Mouse (Mus musculus): ENCODE data around the gene Adamts6. TPM values are rescaled to one million over a fixed set of nuclear protein-coding genes. Genes with fewer than 3 reads are reported as not detected.

Gene Adamts6
- 3.8 and 4.2 TPM in 2 replicates for total RNA-seq (2021)
- long read RNA-seq, partial matches to known transcripts, result 0 of 1 reads
- long read RNA-seq, other reads (novel, unspliced or antisense), result 1 of 1 reads

DNA sequence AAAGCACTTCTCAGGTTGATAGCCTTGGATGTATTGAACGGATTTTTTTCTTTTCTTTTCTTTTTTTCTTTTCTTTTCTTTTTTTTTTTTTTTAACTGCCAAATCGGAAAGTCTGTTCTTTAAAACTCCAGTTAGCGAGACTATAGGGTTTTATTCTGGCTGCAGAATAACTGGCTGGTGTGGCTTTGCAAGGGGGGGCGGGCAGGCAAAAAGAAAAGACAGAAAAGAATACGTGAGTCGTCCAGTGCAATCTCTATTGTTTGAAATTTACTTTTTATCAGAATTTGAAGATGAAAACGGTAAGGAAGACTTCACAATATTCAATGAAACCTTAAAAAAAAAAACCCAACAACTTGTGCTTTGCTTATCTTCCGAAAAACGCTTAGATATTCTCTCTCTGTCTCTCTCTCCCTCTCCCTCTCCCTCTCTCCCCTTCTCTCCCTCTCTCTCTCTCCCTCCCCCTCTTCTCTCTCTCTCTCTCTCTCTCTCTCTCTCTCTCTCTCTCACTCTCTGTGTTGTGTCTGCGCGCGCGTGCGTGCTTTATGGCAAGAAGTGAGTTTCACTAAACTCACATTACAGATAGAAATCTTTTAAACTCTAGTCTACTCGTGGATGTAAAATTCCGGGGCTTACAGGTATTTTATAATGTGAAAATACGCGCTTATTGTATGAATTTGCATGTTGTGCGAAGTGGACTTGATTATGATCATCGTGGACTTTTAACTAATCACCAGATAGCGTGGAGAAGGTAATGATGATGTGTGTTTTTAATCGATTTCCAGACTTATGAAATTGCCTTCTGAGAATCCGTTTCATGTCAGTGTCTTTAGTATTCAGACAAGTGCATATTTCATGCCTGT, at the start of gene Adamts6:
Gene Adamts6 (plus strand): TSS at position 470 of the 860 bp plus-strand sequence.
- peak; percentile 19 for DNase-seq

DNA sequence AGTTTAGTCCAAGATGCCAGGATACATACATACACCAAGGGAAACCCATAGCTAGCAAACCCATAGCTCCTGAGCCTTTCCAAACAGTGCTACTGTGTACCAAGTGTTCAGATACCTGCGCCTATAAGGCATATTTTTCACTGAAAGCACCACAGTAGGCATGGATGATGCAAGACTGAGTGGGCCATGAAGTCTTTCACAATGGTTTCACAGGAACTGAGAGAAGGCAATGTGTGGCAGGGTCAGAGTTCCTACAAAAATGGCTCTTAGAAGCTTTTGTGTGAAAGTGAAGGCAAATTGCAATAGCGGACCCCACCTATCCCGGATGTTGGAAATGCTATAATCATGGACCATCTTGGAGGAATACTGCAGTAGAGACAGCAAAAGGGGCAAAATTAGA, 28.6 kb upstream of the Adamts6 start:
- DNase-seq, result no peak

DNA sequence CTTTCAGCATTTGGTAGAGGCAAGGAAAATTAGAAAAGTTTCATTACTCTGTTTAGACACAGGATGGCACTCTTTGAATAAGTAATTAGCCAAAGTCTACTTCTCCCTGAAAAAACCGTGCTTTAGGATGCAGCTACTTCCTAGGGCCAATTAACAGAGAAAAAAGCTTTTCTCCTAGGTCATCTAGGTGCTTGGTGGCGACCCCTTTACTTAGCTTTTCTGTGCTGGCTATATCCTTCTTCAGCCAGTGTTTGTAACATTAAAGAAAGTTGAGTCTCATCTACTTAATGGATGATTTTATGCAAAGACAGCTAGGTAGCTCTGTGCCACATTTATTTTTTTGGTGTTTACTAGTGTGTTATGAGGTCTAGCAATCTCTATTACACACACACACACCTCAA, 2.6 kb upstream of the Adamts6 start:
- no peak for DNase-seq

DNA sequence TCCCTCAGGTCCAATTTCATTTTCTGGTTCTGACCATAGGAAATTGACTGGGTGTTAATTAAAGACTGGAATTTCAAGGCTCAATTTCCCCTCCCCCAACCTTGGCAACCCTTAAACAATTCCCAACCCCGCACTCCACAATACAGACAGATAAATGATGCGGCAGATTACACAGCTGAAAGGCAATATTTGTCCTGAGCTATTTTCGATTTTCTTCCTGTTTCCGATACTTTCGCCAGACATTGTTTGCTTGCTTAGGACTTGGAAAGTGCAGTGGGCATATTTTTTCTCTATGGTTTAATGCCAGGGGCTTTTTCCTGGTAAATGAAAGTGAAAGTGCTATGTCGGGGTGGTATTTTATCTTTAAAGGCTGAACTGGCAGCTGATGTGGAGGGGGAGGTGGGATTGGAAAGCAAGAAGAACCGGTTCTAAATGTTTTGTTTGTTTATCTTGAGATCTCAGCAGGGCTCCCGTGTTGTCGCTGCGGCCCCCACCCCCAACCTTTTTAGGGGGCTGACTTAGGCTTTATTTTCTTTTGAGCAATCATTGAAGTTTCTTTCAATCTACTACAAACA, 1.8 kb upstream of the Adamts6 start:
- DNase-seq, result no peak

DNA sequence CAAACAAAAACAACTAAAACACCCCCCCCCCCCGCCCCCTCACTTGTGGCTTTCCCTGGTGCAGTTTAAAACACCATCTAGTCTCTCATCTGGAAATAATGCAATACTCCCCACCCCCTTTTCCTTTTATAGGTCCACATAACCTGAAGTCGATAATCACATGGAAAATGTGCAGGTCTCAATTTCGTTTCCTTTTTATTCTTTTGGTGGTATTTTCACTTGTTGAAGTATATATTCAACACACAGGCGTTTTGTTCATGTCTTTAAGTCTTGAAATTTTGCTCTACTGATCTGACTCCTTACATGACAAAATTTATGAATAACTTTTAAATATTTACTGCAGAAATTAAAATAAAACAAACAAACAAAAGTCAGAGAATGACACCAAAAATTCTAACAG, 1.3 kb upstream of the Adamts6 start:
- DNase-seq, result no peak

DNA sequence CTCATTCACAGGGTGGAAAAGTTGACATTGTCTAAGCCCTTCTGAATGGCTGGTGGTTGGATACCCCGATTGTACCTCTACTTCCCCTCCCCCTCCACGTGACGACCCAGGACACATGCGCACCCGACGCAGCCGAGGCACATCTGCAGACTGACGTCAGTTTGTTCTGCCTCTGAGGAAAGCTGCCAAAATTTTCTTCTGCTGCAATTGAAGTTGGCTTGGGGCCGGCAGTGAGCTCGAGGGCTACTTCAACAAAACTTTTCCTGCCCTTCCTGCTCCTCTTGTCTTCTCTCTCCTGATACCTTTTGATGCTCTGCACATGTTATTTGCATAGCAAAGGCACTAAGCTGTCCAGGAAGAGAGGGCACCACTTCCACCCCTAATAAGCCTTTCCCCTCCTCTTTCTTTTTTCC, 732 bp upstream of the Adamts6 start:
- peak; percentile 87 for DNase-seq

DNA sequence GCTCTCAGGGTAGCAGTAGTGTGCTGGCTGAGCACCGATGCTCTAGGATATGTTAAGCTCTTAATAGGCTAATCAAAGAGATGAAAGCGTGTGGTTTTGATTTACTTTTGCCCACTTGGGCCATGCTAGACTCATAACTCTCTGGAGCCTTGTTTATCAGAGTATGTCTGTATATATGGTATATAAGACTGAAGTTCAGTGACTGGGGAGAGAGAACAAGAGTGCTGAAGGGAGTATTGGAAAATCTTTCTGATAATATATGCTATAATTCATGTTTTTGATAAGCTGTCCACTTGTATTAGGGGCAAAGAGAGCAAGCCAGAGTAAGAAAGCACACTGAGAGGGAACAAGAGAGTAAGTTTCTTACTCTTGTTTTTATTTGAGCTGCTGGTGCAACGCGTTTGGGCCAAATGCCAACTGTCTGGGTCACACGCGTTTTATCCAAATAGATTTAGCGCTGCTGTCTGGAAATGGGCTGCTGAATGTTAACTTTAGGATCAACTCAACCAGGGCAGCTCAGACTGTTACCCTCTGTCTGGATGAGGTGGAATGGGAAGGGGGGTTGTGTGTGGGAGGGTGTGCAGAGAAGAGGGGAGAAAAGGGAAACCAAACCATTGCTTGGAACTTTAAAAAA, 708 bp downstream of the Adamts6 start:
- peak; percentile 82 for DNase-seq

DNA sequence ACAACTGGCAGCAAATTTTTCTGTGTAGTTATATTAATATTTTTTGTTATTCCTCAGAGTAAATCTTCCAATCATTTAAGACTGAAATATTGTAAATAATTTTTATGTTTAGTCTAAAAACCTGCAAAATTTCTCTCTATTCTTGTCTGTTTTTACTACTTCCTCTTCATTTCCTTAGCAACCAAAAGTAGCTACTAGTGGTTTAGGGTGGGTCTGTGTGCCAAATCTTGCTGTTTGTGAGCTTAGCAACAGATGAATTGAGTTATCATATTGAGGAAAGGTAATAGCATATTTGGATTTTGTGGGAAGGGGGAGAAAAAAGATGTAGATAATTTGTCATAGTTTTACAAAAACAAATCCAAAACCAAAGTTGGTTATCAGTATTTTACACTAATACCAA, 1.5 kb downstream of the Adamts6 start:
- no peak for DNase-seq

DNA sequence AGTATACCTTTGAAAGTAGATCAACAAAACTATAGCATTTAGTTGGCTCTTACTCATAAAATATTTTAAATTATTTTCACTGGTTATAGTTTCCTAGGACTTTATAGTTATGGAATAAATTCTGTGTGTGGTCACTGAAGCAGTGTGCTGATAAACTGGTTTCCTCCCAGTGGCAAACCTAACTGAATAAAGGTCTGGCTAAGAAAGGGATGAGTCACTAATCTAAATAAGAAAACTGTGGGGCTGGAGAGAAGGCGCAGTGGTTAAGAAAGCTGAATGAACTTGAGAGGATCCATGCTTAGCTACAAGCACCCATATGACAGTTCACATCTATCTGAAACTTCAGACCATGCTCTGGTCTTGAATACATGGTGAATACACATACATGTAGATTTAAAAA, 7.8 kb downstream of the Adamts6 start:
- DNase-seq, result no peak

DNA sequence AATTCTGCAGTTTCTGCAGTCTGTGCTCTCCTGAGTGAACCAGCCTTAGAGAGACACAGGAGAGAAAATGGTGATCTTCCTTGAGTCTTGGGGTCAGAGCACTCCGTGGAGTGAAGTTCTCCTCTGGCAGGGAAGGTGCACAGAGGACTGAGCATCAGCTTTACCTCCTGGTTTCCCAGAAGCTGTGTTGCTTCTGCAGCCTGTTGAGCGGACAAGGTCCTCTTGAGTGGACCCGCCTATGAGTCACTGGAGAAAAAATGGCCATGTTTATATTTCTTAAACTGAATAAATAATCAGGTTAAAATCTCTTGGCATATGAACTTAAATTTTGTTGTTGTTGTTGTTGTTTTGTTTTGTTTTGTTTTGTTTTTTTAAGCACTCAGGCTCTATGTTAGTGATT, 41.7 kb downstream of the Adamts6 start:
- no peak for DNase-seq

DNA sequence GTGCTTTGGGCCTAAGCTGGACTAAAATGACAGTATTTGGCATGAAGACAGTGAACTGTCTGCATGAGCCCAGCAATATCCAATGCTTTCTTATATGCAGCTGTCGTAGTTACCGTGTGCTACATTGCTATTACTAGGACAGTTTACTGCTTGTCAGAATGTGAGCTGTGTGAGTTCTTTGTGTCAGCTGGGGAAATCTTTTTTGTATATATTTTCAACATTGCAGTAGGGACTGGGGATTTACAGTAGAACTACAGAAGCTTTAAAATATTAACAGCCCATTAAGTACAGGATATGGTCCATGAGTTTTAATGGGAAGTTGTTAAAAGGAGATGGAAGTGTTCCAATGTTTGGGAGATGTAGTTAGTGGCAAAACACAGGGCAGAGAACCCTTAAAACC, 42.1 kb downstream of the Adamts6 start:
- no peak for DNase-seq

DNA sequence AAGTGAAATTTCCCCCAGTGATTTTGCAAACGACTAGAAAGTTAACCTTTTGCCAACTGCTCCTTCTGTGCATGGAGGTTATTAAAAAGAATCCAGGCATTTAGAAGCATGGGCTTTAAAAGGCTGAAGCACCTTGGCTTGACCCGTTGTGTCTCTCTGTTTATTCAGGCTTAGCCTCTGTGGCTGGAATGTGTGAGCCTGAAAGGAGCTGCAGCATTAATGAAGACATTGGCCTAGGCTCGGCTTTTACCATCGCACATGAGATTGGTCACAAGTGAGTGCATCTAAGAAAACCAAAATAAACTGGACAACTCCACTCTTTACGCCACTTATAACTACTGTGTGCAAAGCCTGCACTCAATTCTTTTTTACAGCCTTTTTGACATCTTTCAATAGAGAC, 65.0 kb downstream of the Adamts6 start:
- no peak for DNase-seq

DNA sequence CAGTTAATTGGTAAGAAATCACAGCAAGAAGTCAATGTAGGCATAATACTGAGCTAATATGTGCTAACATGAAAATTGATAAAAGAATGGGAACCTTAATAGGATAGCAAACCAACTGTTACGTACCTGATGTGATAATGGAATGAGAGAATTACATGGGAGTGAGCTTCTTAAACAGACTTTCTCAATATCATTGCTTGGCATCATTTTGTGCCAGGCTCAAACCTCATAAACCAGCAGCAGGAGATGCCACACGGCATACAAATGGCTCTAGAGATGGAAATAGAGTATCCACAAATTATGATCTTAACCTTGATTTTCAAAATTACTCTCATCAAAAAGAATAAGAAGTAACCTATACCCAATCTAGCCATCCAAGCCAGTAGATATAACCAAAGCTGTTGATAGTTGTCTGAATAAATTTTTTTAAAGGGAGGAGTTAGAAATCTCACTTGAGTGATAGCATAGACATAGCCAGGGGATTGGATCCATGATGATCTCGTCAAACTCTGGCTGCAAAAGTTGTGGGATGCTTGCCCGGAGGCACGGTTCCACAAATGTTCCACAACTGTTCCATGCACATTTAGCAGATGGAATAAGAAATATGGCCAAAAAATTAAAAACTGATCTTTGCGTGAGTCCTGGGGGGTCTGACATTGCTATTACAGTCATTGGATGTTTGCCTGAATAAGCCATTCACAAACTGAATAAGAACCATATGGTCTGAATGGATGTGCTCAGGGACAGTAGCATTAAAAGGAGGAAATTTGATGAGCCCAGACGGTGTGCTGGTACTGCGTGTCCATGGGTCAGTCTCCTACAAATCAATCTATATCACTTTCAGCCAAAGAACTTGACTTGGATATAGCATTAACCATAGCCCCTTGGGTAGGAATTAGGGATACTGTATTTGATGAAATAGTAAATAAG, 106.1 kb downstream of the Adamts6 start:
- DNase-seq, result no peak

DNA sequence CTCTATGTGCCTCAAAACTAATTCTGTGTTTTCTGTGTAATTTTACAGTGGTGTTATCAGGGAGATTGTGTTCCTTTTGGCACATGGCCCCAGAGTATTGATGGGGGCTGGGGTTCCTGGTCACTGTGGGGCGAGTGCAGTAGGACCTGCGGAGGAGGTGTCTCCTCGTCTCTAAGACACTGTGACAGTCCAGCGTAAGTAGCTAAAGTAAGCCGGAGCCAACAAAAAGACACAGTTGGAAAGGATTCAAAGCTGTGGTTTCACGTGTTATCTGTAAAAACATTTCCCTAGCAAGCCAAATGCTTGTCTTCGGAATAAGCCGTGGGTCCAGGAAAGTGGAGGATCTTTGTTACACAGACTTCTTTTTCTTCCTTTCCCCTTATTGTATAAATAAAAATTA, 110.2 kb downstream of the Adamts6 start:
- no peak for DNase-seq

DNA sequence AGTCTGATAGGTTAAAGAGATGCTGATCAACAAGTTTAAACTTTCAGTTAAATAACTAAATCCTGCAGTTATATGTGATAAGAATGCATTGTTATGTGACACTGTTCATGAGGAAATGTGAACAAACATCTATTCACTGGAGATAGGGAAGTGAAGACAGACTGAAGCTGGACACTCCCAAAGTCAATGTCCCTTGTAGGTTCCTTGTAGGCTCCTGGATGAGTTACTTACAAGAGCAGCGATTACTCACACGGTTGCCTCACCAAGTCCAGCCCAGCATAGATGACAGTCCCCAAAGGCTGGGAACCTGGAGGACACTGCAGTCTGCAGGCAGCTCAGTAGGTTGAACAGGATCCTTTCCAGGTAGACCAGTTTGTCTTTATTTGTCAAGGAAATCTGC, 145.1 kb downstream of the Adamts6 start:
- no peak for DNase-seq

DNA sequence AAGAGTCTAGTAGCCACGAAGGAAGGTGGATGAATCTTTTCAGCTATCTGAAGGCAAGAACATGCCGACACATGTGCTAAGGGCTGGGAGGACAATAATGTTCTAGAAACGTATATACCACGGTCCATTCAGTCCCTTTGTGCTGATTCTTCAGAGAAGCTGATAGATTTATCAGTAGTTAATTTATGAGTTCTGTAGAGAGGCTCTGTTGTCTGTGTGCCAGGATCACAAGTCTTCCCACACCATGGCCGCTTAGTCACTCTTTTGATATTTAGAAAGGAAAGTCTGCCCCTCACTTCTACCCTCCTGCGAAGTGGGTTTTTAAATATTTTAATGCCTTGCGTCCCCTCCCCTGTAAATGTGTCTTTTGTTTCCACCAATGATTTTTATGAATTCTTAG, 154.9 kb downstream of the Adamts6 start:
- DNase-seq, result peak; percentile 7

DNA sequence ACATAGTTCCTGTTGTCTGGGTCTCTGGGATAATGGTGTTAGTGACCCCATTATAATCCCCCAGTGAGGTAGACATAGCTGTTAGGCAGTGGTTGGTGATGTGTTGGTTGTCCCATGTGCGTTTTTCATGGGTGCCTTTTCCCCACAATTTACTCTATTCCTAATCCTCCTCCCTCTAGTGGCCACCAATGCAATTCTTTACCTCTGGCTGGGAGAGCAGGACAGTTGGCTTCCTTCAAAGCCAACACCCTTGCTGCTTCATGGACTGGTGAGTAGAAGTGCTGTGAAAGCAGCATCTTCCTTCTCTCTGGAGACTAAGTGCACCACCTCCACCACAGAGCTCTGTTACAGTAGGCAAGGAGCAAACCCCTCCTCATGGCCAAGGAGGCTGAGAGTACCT, 157.8 kb downstream of the Adamts6 start:
- DNase-seq, result no peak

DNA sequence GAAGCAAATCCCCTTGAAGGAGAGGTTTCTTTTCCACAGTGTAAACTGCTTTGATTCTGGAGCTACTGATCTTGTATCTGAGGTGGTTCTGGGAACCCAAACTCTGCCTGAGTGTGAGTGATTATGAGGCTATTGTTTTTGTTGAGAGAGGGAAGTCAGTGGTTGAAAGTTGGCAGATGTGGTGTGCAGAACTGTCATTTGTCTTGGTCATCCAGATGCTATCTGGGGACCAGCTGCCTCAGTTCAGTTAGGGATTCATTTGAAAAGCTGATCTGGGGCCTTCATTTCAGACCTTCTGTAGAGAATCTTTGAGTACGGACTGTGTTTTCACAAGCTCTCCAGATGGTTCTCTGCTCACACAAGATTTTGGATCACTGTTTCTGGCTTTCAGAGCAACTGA, 159.3 kb downstream of the Adamts6 start:
- no peak for DNase-seq

DNA sequence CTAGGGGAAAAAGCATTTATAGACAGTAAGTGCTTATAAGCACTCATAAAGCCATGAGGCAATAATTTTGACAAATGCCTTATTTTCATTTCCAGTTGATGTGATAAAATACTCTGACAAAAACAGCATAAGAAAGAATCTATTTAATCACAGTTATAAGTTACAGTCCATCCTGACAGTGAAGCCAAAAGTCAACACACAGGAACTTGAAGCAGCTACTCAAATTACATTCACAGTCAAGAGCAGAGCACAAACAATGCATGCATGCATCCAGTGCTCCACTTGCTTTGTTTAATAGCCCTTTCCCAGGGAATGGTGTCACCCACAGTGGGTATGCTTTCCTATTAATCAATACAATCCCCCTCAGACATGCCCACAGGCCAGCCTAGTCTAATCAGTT, 159.8 kb downstream of the Adamts6 start:
- DNase-seq, result no peak

DNA sequence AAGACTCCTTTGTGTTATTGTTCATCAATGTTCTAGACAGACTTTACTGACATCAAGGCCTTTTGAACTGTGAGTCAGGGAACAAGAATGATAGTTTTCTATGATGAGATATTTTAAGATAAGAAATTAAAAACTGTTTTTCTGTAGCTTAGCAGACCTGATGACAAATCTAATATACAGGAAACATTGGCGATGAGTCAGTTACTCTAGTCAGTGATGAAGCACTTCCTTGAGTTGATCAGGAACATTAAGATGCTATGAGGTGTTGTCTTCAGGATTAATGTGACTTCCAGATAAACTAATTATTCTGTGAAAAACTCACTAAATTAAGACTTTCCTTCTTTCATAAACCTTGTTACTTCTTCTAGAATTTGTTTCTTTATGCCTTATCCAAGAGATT, 160.7 kb downstream of the Adamts6 start:
- no peak for DNase-seq

DNA sequence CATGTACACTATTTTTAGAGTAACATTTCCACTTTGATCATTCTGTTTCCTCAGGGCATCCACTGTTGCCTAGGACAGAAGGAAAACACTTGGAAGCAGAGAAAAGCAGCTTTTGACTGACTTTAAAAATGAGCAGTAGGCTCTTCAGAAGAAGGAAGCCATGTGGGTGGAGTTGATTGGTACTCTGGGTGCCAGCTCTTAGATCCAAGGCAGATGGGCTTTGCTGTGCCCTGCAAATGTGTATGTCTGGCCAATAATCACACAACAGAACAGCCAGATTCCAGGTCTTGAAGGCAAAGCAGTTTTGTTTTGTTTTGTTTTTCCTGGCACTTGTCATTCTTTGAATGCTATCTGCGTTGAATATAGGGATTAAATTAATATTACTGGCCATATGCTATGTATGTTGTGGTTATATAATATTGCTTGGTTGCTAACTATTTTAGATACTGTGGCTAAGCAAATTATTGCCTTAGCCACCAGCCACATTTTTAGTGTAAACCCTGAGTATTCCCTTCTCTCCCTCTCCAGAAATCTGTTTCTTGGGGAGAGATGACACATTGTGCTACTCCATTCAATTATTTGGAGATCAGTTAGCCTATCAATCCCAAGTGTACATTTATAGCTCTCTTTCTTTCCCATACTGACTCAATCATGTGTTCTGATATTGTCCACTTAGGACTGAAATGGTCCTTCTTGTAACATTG, 165.8 kb downstream of the Adamts6 start:
- DNase-seq, result no peak

DNA sequence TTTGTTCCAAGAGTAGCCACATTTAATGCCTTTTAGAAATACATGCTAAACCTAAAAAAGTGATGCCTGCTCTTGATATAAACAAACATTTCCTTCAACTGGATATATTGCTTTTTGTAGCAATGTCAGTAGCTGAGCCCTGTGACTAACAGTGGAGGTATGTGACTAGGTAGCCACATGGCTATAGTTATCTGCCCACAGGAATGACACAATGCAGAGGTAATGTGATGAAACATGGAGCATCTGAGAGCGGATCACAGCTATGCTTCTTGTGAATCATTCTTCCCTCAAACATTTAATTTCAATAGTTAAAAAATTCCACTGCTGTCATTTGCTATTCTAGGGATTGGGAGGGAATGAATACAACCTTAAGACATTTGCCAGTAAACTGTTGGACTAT, 172.7 kb downstream of the Adamts6 start:
- DNase-seq, result no peak

Data from adrenal gland, postnatal 25 days (tissue).